Mouse (Mus musculus): Measurements from ENCODE around the gene Pou2f2. TPM values are rescaled to one million over a fixed set of nuclear protein-coding genes. Genes with fewer than 3 reads are reported as not detected.

Pou2f2 gene
- total and polyA plus RNA-seq, 3 experiments: 8.9 to 102 (median 46.1) TPM

DNA sequence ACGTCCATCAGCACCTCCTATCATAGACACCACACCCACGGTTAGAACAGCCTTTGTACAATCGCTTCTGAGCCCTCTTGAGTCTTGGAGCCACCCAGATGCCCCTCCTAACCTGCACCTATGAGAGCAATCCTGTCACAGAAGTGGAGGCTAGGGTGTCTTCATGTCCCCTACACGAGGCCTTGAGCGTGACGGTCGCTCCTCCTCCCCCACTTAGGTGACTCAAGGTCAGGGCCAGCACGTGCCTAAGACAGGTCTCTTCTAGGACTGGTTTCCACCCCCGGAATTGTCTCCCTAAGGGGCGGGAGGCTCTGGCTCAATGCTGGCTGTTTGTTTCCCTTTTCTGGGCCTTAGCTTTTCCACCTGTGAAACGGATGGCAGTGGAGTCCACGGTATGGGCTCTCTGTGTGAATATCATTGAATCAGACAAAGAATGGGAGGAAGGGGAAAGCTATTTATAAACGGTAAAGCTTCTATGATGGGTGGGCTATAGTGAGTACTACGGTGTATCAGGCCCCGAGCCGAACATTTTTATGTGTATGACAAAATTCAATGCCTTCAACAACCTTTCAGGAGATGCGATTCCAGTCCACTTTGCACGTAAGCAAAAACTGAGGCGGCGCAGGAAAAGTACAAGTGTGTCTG is 41.1 kb upstream of the Pou2f2 start, which contains the start of gene Dedd2:
TSS of gene Dedd2 (minus strand) at position 159 of the 645 bp plus-strand sequence.
- Histone ChIP-seq H3K9me3 (replicated peaks; ENCODE audit: low read length) (no peaks in the 10 kb centered on the region), H3K4me3 (replicated peaks in 1 of 3; ENCODE audit: low read depth in 2 of 3, low read length in 2 of 3, poor library complexity in 1 of 3) (peak within 1 kb of the TSS; percentile 73 to 86 (median 86)), H3K79me2 (replicated peaks; ENCODE audit: control insufficient read depth, extremely low read depth, insufficient read depth, poor library complexity, severe bottlenecking) (peaks cover 9% of the 10 kb centered on the region), H3K27me3 (replicated peaks) (no peaks in the 10 kb centered on the region), H3K4me2 (ENCODE audit: insufficient read depth, low read depth, poor library complexity, severe bottlenecking) (peak within 1 kb of the TSS; percentile 87), H3K9ac (ENCODE audit: insufficient read depth, low read depth) (peak within 1 kb of the TSS; percentile 69), H3K36me3 (replicated peaks in 1 of 2; ENCODE audit: control insufficient read depth in 1 of 2, insufficient read depth in 1 of 2, low read length in 1 of 2) (peaks cover 22 to 40% of the 10 kb centered on the region in 2 experiments), H3K4me1 (ENCODE audit: control insufficient read depth in 1 of 2, insufficient read depth in 2 of 2) (peaks cover 3 to 41% of the 10 kb centered on the region in 2 experiments; a peak in 3 of 4 replicates), H3K27ac (ENCODE audit: insufficient read depth, low read depth) (peak within 1 kb of the TSS; percentile 34)
- TF ChIP-seq HCFC1 (IDR thresholded peaks at IDR 0.05; ENCODE audit: low read depth, low read length): no peak
- TF ChIP-seq MYC (IDR thresholded peaks at IDR 0.05; ENCODE audit: low read depth, low read length): peak; percentile 71
- TF ChIP-seq ZMIZ1 (IDR thresholded peaks at IDR 0.05; ENCODE audit: low read depth, low read length): peak; percentile 6; the same call in 1 of the 2 replicates
- TF ChIP-seq MAX (IDR thresholded peaks at IDR 0.05; ENCODE audit: low read length): 0 out of 2 replicates have a peak, but pooled peaks have one; percentile 54
- TF ChIP-seq GABPA (IDR thresholded peaks at IDR 0.05; ENCODE audit: insufficient replicate concordance, low read depth, low read length): no peak
- peak; percentile 97 for TF ChIP-seq BHLHE40 (IDR thresholded peaks at IDR 0.05; ENCODE audit: low read depth, low read length)
- dilution Hi-C loops (cut with MboI; ENCODE audit: extremely low pct_ligation_motif_present, extremely low pct_unique_long_range_greater_than_20kb, low sequenced_read_pairs): no loop called here
- in situ Hi-C loops (cut with MboI; ENCODE audit: low pct_ligation_motif_present, low pct_unique_long_range_greater_than_20kb, low sequenced_read_pairs): no loop called here
- DNase-seq (ENCODE audit: extremely low read depth): peak; percentile 45

DNA sequence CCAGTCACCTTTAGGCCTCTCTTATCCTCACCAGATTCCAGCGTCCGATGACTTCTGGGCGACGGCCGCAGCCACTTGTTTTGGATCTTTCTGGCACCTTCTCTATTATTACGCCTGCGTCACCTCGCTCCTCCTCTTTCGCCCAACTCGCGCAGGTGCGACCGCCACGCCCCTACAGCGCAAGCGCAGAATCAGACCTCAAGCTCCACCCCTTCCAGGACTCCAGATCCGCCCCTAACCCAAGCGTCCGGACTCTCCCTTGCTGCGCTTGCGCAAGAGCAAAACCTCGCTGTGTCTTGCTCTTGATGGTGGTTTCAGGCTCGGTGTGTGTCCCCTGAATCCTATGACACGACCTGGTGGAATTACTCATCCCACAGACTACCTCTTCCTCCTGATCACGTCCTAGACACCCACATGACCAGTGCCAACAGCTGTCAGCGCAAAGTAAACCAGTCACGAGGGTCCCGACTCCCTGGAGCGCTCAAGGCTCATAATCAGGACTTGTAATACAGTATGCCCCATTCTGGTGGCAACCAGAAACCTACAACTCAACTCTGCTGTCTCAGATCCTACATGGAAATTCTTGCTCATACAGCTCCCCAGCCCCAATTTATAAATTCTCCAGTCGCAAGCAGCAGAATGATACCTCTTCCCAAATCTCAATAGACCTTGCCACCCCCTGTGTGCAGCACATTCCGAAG is 40.4 kb upstream of the Pou2f2 start:
- dilution Hi-C loops (cut with MboI; ENCODE audit: extremely low pct_ligation_motif_present, extremely low pct_unique_long_range_greater_than_20kb, low sequenced_read_pairs) (no loop called here), in situ Hi-C loops (cut with MboI; ENCODE audit: low pct_ligation_motif_present, low pct_unique_long_range_greater_than_20kb, low sequenced_read_pairs) (no loop called here)
- Histone ChIP-seq H3K79me2 (replicated peaks; ENCODE audit: control insufficient read depth, extremely low read depth, insufficient read depth, poor library complexity, severe bottlenecking) (peaks cover 9% of the 10 kb centered on the region), H3K9ac (ENCODE audit: insufficient read depth, low read depth) (peak overlapping the region; percentile 69), H3K27me3 (replicated peaks) (no peaks in the 10 kb centered on the region), H3K9me3 (replicated peaks; ENCODE audit: low read length) (no peaks in the 10 kb centered on the region), H3K4me3 (replicated peaks in 1 of 3; ENCODE audit: low read depth in 2 of 3, low read length in 2 of 3, poor library complexity in 1 of 3) (peak overlapping the region; percentile 73 to 86 (median 86)), H3K4me2 (ENCODE audit: insufficient read depth, low read depth, poor library complexity, severe bottlenecking) (peak overlapping the region; percentile 87), H3K27ac (ENCODE audit: insufficient read depth, low read depth) (peak overlapping the region; percentile 34), H3K4me1 (ENCODE audit: control insufficient read depth in 1 of 2, insufficient read depth in 2 of 2) (peaks cover 3 to 41% of the 10 kb centered on the region in 2 experiments; a peak in 3 of 4 replicates), H3K36me3 (replicated peaks in 1 of 2; ENCODE audit: control insufficient read depth in 1 of 2, insufficient read depth in 1 of 2, low read length in 1 of 2) (peaks cover 20 to 40% of the 10 kb centered on the region in 2 experiments)
- DNase-seq (ENCODE audit: extremely low read depth): peak; percentile 98
- TF ChIP-seq TBP (conservative IDR thresholded peaks at IDR 0.05; ENCODE audit: low read depth, low read length) (peak; percentile 45; the same call in 1 of the 2 replicates), BHLHE40 (IDR thresholded peaks at IDR 0.05; ENCODE audit: low read depth, low read length) (0 out of 2 replicates have a peak, but pooled peaks have one; percentile 34), POLR2AphosphoS2 (IDR thresholded peaks at IDR 0.05; ENCODE audit: low read depth, low read length) (peak; percentile 65; the same call in 1 of the 2 replicates), JUN (IDR thresholded peaks at IDR 0.05; ENCODE audit: insufficient read depth, low read depth, low read length) (no peak), IRF4 (IDR thresholded peaks at IDR 0.05; ENCODE audit: low read depth, low read length) (0 out of 2 replicates have a peak, but pooled peaks have one; percentile 29), TCF12 (IDR thresholded peaks at IDR 0.05; ENCODE audit: low read depth, low read length) (peak; percentile 9; the same call in 1 of the 2 replicates), ZKSCAN1 (IDR thresholded peaks at IDR 0.05; ENCODE audit: borderline replicate concordance, low read depth, low read length) (no peak), GABPA (IDR thresholded peaks at IDR 0.05; ENCODE audit: insufficient replicate concordance, low read depth, low read length) (no peak), NRF1 (IDR thresholded peaks at IDR 0.05; ENCODE audit: low read depth, low read length) (peak; percentile 96), ZMIZ1 (IDR thresholded peaks at IDR 0.05; ENCODE audit: low read depth, low read length) (peak; percentile 53; the same call in 1 of the 2 replicates), MEF2A (IDR thresholded peaks at IDR 0.05; ENCODE audit: borderline replicate concordance, low read depth, low read length) (no peak), NELFE (IDR thresholded peaks at IDR 0.05; ENCODE audit: low read depth, low read length) (peak; percentile 76), ZNF384 (IDR thresholded peaks at IDR 0.05; ENCODE audit: low read depth, low read length) (no peak), CTCF (conservative IDR thresholded peaks at IDR 0.05 in 1 of 2, IDR thresholded peaks at IDR 0.05 in 1 of 2; ENCODE audit: low read depth in 2 of 2, low read length in 2 of 2) (no peak), USF2 (conservative IDR thresholded peaks at IDR 0.05; ENCODE audit: low read depth, low read length) (no peak), ELF1 (IDR thresholded peaks at IDR 0.05; ENCODE audit: low read depth, low read length) (0 out of 2 replicates have a peak, but pooled peaks have one; percentile 40), MXI1 (IDR thresholded peaks at IDR 0.05; ENCODE audit: low read depth, low read length) (peak; percentile 60), UBTF (IDR thresholded peaks at IDR 0.05; ENCODE audit: low read depth, low read length) (no peak), CHD1 (IDR thresholded peaks at IDR 0.05; ENCODE audit: low read depth, low read length) (no peak), POLR2A (IDR thresholded peaks at IDR 0.05; ENCODE audit: low read depth, low read length) (peak; percentile 79), MAX (IDR thresholded peaks at IDR 0.05; ENCODE audit: low read length) (peak; percentile 67), MYC (IDR thresholded peaks at IDR 0.05; ENCODE audit: low read depth, low read length) (peak; percentile 5; the same call in 1 of the 2 replicates), MAZ (IDR thresholded peaks at IDR 0.05; ENCODE audit: low read depth, low read length) (no peak), SIN3A (IDR thresholded peaks at IDR 0.05; ENCODE audit: low read length) (peak; percentile 13), MAFK (IDR thresholded peaks at IDR 0.05; ENCODE audit: insufficient replicate concordance, low read length) (no peak), EP300 (IDR thresholded peaks at IDR 0.05; ENCODE audit: low read length) (no peak), ETS1 (conservative IDR thresholded peaks at IDR 0.05; ENCODE audit: low read depth, low read length) (no peak)
